Mouse (Mus musculus) left cerebral cortex, postnatal 14 days (tissue): ENCODE measurements around the gene Col5a1. TPM values are rescaled to one million over a fixed set of nuclear protein-coding genes. Genes with fewer than 3 reads are reported as not detected.

ENCODE experiments used
- DNase-seq, 2 experiments: peaks; one replicate each; pipeline ENCODE4 v3.0.0; 2021 to 2022; ENCODE audit warnings: low spot score in 2 of 2, mixed read lengths in 1 of 2
- intact Hi-C: fragments of 180-260 bp; cut with DNase I; formaldehyde crosslinking; loops from one replicate; pipeline ENCODE4 v1.15.1; 2025
- total RNA-seq, 2 experiments: library from RNA; stranded (reverse); gene quantifications; 2 replicates each; pipeline ENCODE4 v1.2.3; 2021

The Col5a1 gene
- total RNA-seq, 2 experiments from 2014 or later: 10.8 to 13.3 TPM

DNA sequence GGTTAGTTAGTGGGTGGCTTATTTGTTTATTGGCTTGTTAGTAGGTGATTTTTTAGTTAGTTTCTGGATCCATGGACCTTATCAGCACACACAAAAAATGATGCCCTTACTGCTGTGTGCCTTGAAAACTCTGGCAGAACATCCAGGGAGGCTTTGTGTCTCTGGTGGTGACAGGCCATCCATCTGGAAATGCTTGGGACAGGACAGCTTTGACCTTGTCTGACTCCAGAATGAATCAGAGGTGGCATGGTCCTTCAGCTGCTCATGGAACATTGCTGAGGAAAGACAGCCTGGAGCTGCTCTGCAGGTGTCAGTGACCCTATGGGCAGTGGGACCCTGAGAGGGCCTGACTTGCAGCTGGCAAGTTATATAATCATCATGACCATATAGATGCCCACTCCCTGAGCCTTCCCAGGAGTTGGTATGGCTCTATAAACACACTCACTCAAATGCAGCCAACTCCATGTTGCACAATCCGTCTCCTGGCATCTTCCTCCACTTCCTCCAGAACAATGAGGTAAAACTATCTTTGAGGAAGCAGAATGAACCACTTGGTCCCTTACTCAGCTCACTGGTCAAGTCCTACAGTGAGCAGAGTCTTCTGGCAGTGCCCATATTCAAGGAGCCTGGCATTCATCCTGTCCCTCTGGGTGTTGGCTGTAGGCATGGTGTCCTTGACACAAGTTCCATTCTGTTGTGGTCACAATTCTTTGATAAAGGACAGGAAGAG, 26.5 kb downstream of the Col5a1 start:
- DNase-seq: no peak
- intact Hi-C loops: no loop called here

DNA sequence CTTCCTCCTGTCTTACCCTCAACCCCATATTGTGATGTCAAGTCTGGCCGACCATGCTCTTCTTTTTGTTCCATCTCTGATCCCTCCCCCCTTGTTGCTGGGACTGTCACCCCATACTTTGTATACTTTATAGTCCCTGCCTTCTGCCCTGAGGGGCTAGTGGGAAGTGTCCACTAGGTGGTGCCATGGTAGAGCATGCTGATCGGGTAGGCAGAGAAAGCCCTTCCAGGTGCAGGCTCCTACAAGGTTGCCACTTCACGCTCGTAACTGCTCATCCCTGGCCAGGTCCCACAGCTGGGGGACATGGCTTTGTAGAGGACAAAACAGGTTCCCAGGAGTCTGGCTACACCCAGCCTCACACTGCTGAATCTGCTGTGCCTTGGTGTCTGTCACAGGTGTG, 29.5 kb downstream of the Col5a1 start:
- intact Hi-C loops: no loop called here
- DNase-seq: peak in 1 of 2 experiments; percentile 40

DNA sequence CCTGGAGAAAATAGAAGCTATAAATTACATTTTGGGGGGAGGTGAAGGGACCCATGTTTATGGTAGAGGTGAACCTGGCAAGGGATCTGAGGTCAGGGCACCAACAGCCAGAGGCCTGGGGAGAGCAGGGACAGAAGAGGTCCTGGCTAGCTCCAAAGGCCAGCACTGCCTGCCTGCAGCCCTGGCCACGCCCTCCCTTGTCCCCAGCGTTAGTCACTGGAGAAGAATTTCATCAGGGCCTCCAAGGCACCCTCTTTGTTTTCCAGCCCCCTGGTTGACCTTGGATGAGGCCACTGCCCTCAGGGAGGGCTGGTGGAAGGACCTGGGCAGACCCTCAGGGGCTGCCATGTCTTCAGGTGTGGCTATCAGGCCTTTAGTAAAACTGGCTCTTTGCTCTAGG, 30.1 kb downstream of the Col5a1 start:
- intact Hi-C loops: no loop called here

DNA sequence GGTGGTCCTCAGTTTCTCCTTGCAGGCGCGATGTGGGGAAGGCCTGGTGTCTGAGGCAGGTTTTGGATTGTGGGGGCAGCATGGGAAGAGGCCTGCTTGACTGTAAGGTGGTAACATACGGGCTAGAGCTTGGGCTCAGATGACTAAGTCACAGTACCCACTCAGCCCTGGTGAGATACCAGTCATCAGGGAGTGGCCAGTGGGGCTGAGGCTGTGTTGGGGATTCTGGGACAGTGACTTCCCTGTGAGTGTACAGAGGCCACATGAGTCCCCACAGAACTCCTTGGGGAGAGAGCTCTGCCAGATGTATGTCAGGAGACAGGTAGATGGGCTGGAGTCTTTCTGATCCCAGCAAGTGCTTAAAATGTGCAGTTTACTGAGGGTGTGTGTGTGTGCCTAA, 31.0 kb downstream of the Col5a1 start:
- DNase-seq: no peak
- intact Hi-C loops: no loop called here

More for the DNA sequence above, 30.1 kb downstream of the Col5a1 start:
- no peak for DNase-seq

DNA sequence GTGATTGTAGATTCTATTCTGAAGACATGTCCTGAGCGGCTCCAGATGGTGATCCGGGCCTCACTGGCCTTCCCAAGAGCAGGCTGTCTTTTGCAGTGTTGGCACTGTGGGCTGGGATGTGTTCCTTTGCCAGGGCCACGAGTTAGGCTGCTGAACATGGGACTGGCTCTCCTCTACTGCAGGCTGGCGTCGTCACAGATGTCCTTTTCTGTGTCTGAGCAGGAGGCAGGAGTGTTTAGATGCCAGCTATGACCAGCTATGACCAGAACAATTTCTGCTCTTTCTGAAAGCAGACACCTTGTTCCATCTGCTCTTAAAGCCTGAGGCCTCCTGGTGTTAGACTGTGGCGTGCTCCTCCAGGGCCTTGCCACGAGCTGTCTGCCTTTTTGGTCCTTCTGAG, 31.9 kb downstream of the Col5a1 start:
- peak in 1 of 2 experiments; percentile 37 for DNase-seq
- intact Hi-C loops: no loop called here

DNA sequence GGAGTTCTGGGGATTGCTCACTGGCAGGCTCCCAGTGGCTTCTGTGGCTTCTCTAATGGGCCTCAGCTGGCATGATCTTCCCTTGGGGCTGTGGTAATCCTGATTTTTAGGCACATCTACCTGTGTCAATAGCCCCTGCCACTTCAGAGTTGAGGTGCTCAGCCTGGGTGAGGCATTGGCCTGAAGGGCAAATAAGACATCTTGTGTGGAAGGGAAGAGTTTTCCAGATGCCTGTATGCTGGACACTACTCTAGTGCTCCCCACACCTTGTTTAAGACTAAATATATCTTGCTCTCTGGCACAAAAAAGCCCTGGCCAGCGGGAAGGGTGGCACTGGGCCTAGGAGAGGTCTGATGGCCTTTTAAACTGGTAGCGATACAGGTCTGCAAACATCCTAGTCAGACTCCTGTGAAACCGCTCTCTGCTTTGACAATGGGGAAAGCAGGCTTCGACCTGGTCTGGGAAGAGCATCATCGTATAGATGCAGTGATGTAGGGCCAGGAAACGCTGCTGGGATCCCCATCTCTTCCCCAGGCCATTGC, 33.2 kb downstream of the Col5a1 start:
- intact Hi-C loops: no loop called here
- DNase-seq: no peak

DNA sequence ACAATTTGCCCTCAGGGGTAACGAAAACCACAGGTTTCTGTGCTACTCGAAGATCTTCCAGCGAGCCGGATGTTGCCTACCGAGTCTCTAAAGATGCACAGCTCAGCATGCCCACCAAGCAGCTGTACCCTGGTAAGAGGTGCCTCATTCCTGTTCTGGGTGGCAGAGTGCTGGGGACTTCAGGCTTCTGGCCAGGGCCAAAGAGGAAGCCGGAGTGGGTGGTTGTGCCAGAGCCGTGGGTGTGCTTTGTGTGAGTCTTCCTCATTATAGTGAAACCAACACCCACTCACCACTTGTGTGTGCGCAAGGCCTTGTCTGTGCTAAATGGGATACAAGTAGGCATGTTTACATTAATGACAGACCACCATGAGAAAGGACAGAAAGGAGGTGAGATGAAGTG, 35.8 kb downstream of the Col5a1 start:
- DNase-seq: no peak
- intact Hi-C loops: no loop called here

DNA sequence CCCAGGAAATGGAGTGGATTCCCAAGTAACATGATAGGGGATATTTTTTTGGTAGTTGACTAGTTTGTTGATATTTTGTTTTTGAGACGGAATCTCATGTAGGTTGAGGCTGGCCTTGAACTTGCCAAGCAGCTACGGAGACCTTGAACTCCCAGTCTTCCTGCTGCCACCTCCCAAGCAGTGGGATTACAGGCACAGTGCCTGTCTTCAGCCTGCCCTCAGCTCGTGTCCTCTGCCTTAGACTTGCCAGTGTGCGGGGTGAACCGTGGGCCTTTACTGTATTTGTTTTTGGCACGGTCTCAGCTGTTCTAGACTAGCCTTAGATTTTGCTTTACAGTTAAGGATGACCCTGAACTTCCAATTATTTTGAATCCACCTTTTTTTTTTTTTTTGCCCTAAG, 37.5 kb downstream of the Col5a1 start:
- intact Hi-C loops: no loop called here
- no peak for DNase-seq

DNA sequence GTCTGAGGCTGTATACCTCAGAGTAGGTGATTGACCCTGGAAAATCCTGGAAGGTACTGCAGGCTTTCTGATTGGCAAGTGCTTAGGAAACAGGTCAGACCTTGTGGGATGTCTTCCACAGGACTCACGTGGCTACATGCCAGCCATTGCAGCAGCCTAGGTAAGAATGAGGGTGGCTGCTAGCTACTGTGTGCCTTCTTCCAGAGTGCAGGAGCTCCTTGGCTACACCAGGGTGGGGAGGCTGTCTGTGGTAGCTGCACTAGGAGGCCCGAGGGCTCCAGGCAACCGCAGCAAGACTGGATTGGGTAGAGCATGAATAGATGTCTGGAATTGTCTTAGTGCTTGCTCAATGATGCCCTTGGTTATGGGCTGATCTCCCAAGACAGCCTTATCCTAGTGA, 38.2 kb downstream of the Col5a1 start:
- no peak for DNase-seq
- intact Hi-C loops: no loop called here

DNA sequence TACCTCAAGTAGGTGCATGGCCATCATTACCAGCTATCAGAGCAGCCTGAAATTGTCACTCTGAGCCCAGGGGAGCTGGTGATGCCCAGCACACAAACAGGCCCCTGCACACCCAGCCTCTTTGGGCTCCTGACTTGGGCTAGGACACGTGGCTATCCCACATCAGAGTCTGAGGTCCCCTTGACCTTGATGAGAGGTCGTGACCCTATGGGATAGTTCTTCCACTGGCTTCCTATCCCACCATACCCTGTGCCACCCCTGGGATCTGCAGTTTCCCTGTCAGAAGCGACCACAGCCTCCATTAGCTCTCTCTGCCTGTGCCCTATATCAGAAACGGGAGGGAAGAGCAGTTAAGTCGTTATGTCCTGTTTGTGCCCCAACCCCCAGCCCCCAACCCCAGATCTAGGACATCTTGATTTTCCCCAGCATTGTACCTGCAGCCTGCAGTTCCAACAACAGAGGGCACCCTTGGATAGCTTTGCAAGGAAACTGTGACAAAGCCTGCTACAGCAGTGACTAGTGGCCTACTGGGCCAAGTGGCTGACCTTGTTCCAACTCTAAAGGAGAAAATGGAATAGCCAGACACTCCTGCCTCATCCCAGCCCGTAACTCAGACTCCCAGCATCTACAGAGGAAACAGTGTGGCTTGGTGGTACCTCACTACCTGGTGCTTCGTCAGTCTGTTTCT, 40.4 kb downstream of the Col5a1 start:
- peak; percentile 75 to 82 for DNase-seq
- intact Hi-C loops: loop anchor here (2.0 to 5.0 kb wide), 3 partner anchors 48 to 494 kb away; partner anchors contain the start of gene Olfm1

DNA sequence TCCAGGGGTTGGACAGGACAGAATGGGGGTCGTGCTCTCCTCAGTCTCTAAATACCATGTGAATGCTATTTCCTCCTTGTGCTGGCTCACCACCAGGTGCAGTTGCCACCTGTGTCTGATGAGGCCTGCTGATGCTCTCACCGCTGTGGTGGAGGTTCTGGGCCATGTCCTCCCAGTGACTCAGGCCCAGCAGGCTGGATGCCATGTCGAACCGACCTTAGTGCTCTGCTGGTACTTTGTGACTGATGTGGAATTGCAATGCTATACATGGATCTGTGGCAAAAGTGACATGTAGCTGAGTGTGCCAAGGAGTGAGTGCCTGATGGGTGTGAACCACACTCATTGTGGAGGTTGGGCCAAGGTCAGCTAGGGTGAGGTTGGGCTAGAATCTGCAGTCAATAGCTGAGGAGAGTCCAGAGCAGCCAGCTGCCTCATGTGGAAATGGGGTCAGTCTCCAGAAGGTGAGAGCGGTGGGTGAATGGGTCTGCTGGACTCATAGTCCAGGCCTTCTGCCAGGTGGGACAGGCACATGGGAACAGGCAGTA, 44.3 kb downstream of the Col5a1 start:
- no peak for DNase-seq
- intact Hi-C loops: no loop called here

DNA sequence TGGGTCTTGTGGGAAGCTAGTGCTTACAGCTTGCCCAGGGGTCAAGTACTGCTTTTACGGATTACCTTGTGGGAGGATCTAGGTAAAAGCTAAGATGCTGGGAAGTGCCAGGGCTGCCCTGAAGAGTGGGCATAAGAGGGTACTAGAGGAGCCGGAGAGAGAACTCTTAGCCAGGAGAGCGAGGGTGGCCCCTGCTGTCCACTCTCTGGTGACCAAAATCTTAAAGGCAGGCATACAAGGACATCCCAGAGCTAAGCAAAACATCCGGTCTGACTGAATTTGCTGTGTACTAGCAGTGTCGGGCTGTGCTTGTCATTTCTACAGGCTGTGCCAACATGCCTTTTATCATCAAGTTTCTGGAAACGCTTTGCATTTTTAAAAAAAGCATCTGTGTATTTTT, 44.9 kb downstream of the Col5a1 start:
- intact Hi-C loops: no loop called here

DNA sequence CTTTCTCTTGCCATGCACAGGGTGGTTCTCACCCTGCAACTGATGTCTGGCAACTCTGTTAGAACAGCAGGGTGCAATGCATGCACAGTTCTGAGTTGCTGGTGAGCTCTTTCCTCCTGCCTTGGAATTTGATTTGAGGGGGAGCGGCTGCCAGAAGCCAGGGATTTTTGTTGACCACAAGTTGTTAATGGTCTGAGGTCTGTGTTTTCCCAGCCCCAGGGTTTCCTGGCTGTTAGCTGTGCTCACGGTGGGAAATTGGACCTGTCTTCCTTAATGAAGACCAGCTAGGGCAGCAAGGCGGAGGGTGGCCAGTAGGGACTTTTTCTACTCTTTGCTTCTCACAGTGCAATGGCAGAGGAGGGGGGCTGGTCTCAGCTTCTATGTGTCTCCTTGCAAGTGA, 45.7 kb downstream of the Col5a1 start:
- no peak for DNase-seq
- intact Hi-C loops: no loop called here

More for the DNA sequence above, 44.9 kb downstream of the Col5a1 start:
- no peak for DNase-seq

DNA sequence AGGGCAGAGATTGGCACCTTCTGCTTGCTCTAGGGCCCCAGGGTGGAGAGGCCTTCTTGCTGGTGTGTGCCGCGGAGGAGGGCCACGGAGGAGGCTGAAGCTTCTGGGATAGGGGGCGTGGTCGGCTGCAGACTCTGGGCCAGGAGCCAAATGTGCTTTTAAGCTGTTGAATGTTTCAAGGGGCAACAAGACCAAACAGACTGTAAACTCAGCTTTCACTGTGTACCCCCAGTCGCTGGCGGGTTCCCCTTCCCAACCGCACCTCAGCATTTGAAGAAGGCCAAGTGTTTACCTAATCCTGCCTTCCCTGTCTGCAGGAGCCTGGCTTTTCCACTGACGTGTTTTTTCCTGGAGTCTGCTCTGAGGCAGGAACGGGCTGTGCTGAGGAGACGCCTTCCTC, 48.0 kb downstream of the Col5a1 start:
- no peak for DNase-seq
- intact Hi-C loops: no loop called here

DNA sequence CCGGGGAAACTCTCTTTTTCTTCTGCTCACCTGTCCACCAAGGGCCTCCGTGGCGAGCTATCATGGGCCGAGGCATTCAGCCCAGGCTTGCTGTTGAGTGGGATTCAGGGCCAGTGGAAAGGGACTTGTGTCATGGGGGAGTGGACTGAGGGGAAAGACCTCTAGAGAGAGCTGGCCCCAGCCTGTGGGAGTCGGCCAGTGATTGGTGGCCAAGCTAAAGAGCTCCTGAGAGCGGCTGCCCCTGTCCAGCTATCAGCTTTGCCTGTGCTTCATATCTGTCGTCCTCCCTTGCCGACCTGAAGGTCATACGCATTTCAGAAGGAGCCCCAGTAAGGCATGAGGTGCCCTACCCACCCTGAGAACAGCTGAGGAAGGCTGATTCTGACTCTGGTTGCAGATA, 48.6 kb downstream of the Col5a1 start:
- no peak for DNase-seq
- intact Hi-C loops: no loop called here

DNA sequence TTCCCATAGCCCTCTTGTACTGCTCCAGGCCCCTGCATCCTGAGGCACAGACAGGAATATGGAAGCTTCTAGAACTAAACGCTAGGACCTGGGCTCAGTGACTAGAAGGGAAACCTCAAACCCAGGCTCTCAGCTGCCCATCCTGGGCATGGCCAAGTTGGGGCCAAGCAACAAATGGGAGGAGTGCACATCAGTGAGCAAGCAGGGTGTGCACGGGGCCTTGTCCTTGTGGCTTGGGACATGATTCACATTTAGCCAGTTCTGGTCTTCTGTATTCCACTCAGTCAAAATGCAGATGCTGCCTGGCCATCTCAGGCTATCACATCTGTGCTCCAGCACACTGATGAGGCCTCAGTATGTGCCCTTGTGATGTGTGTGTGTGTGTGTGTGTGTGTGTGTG, 49.2 kb downstream of the Col5a1 start:
- intact Hi-C loops: no loop called here

DNA sequence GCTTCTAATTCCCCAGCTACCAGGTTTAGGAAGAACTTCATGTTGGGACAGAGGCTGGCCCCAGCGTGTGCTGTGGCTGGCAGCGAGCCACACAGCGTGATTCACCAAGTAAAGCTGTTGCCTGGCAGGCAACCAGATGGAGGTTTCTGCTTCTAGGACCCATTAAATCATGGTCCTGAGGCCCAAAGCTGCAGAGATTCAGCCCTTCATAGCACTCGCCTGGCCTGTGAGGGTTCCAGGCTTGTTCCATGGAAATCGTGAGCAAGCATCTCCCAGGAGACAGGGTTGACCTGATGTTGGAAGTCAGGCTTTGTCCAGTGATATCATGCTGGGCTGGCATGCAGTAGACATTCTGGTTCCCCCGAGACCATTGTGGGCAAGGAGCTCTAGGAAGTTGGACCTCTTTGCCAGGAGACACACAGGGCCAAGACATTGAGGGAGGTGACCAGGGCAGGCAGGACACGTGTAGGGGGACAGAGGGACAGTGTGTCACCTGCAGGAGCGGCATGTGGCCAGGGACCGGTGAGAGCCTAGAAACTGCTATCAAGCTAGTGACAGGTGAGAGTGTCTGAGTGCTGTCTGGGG, 50.5 kb downstream of the Col5a1 start:
- DNase-seq: peak; percentile 69 to 73
- intact Hi-C loops: no loop called here

More for the DNA sequence above, 49.2 kb downstream of the Col5a1 start:
- no peak for DNase-seq

DNA sequence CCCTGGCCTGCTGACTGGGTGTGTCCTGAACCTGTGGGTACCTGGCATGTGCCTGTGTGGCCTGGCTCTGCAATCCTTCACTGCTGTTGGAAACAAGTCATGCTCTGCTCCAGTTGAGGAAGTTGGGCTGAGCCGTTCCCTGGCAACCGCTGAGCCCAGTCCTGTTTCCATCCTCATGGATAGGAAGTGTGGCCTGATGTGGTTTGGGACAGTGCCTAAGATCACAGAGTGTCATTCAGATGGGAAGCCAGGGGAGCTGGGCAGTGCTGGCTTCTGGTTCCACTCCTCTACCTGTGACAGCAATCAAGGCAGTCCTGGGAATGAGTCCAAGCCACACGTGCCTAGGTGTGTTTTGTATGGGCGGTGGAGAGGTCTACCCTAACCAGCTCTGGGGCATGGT, 53.2 kb downstream of the Col5a1 start:
- no peak for DNase-seq
- intact Hi-C loops: no loop called here

DNA sequence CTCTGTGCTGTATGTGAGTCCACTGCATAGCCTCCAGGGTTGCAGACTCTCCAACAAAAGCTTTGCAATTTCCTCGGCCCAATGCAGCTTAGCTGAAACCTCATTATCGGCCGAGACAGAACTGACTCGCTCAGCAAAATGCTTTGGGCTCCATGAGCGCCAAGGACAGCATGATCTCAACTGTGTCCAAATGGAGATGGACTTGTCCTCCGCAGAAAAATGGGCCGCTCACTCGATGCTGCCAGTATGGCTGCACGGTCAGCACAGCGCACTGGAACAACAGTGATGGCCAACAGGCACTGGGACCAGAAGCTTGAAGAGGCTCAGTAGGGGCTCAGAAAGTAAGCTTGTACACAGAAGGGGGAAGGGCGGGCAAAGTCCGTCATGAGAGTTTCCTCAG, 53.9 kb downstream of the Col5a1 start:
- intact Hi-C loops: no loop called here
- DNase-seq: no peak

DNA sequence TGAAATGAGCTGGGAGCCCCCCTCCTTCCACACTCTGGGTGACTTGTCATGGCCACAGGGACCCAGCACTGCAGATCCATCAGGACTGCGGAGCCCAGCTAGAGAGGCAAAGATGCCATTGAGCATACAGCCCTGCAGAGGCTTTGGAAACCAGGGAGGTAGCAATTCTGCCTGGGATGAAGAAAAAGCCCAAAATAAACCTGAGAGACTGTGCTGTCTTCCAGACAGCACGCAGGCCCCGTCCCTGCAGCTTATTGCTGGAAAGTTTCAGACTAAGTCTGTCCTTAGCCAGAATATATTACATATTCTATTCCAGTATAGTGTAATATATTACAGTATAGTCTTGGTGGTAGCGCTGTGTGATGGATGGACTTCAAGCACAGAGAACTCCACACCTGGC, 61.0 kb downstream of the Col5a1 start:
- DNase-seq: no peak
- intact Hi-C loops: no loop called here
